Mouse (Mus musculus): ENCODE results near the gene Sp1. TPM values are rescaled to one million over a fixed set of nuclear protein-coding genes. Genes with fewer than 3 reads are reported as not detected.

Sp1 gene
- polyA plus RNA-seq, 1 experiment from 2014 or later, result 4.1 TPM

- Histone ChIP-seq H3K4me2 (no peak overlapping the region), H3K4me1 (no peaks in the 10 kb centered on the region), H3K9me3 (no peaks in the 10 kb centered on the region), H3K27ac (no peak overlapping the region), H3K27me3 (replicated peaks) (no peaks in the 10 kb centered on the region), H3K4me3 (no peak overlapping the region), H3K36me3 (replicated peaks) (peaks cover 8% of the 10 kb centered on the region), H3K9ac (no peak overlapping the region)
- WGBS, result 74% methylated on average over 1 of the region's 1 CpGs
- ATAC-seq (replicated peaks), result no peak
Observed at GRCm38 (mm10) chr15:102420986-102421385, 15.0 kb downstream of the Sp1 start.

- H3K9me3 ChIP-seq, result no peaks in the 10 kb centered on the region
- H3K4me2 ChIP-seq, result no peak overlapping the region
- no peak overlapping the region for H3K4me3 ChIP-seq
- ATAC-seq (replicated peaks), result no peak
- no peaks in the 10 kb centered on the region for H3K27me3 ChIP-seq (replicated peaks)
- peaks cover 13% of the 10 kb centered on the region for H3K36me3 ChIP-seq (replicated peaks)
- H3K4me1 ChIP-seq, result no peaks in the 10 kb centered on the region
- H3K27ac ChIP-seq, result no peak overlapping the region
- H3K9ac ChIP-seq, result no peak overlapping the region
- 62% methylated on average over 3 of the region's 3 CpGs for WGBS
Observed at GRCm38 (mm10) chr15:102421437-102421836, 15.5 kb downstream of the Sp1 start.

- Histone ChIP-seq H3K9ac (no peak overlapping the region), H3K4me3 (no peak overlapping the region), H3K9me3 (no peaks in the 10 kb centered on the region), H3K4me2 (no peak overlapping the region), H3K27me3 (replicated peaks) (no peaks in the 10 kb centered on the region), H3K4me1 (no peaks in the 10 kb centered on the region), H3K36me3 (replicated peaks) (peaks cover 19% of the 10 kb centered on the region), H3K27ac (no peak overlapping the region)
- WGBS, result 91% methylated on average over 2 of the region's 2 CpGs
- no peak for ATAC-seq (replicated peaks)
Observed at GRCm38 (mm10) chr15:102423602-102424240, 17.8 kb downstream of the Sp1 start.

GRCm38 (mm10) chr15:102424657-102425056 lies 18.7 kb downstream of the Sp1 start:
- no peak for ATAC-seq (replicated peaks)
- Histone ChIP-seq H3K4me3 (no peak overlapping the region), H3K36me3 (replicated peaks) (peaks cover 19% of the 10 kb centered on the region), H3K27ac (no peak overlapping the region), H3K27me3 (replicated peaks) (no peaks in the 10 kb centered on the region), H3K4me2 (no peak overlapping the region), H3K4me1 (no peaks in the 10 kb centered on the region), H3K9ac (no peak overlapping the region), H3K9me3 (no peaks in the 10 kb centered on the region)
- WGBS, result 82% methylated on average over 2 of the region's 2 CpGs

- H3K4me1 ChIP-seq, result no peaks in the 10 kb centered on the region
- H3K27ac ChIP-seq, result no peak overlapping the region
- H3K36me3 ChIP-seq (replicated peaks), result peaks cover 33% of the 10 kb centered on the region
- H3K9me3 ChIP-seq, result no peaks in the 10 kb centered on the region
- no peak overlapping the region for H3K4me3 ChIP-seq
- no peak overlapping the region for H3K4me2 ChIP-seq
- no peaks in the 10 kb centered on the region for H3K27me3 ChIP-seq (replicated peaks)
- 95% methylated on average over 1 of the region's 1 CpGs for WGBS
- H3K9ac ChIP-seq, result no peak overlapping the region
- no peak for ATAC-seq (replicated peaks)
Observed at GRCm38 (mm10) chr15:102426963-102427362, 21.0 kb downstream of the Sp1 start.

GRCm38 (mm10) chr15:102432046-102432445 lies 26.1 kb downstream of the Sp1 start:
- Histone ChIP-seq H3K9ac (no peak overlapping the region), H3K36me3 (replicated peaks) (peaks cover 31% of the 10 kb centered on the region), H3K4me1 (no peaks in the 10 kb centered on the region), H3K27ac (no peak overlapping the region), H3K9me3 (no peaks in the 10 kb centered on the region), H3K4me3 (no peak overlapping the region), H3K27me3 (replicated peaks) (no peaks in the 10 kb centered on the region), H3K4me2 (no peak overlapping the region)
- 91% methylated on average over 1 of the region's 1 CpGs for whole genome bisulfite sequencing
- no peak for ATAC-seq (replicated peaks)

GRCm38 (mm10) chr15:102433173-102433572 lies 27.2 kb downstream of the Sp1 start:
- Histone ChIP-seq H3K27me3 (replicated peaks) (no peaks in the 10 kb centered on the region), H3K36me3 (replicated peaks) (peaks cover 28% of the 10 kb centered on the region)

GRCm38 (mm10) chr15:102442490-102442889 lies 36.5 kb downstream of the Sp1 start:
- no peak; the same call in 1 of the 2 replicates for ATAC-seq (replicated peaks)
- H3K27ac ChIP-seq, result no peak overlapping the region
- 47% methylated on average over 2 of the region's 2 CpGs for WGBS
- no peaks in the 10 kb centered on the region for H3K36me3 ChIP-seq (replicated peaks)
- H3K27me3 ChIP-seq (replicated peaks), result no peaks in the 10 kb centered on the region
- no peak overlapping the region for H3K9ac ChIP-seq
- no peaks in the 10 kb centered on the region for H3K9me3 ChIP-seq
- H3K4me3 ChIP-seq, result no peak overlapping the region
- no peak overlapping the region for H3K4me2 ChIP-seq
- no peaks in the 10 kb centered on the region for H3K4me1 ChIP-seq

More at GRCm38 (mm10) chr15:102433173-102433572, 27.2 kb downstream of the Sp1 start:
- ATAC-seq (replicated peaks), result no peak
- Histone ChIP-seq H3K9me3 (no peaks in the 10 kb centered on the region), H3K4me2 (no peak overlapping the region), H3K4me1 (no peaks in the 10 kb centered on the region), H3K4me3 (no peak overlapping the region), H3K27ac (no peak overlapping the region), H3K9ac (no peak overlapping the region)
- 95% methylated on average over 4 of the region's 4 CpGs for WGBS

GRCm38 (mm10) chr15:102445146-102445545 lies 39.2 kb downstream of the Sp1 start, which contains the start of gene Amhr2:
Amhr2 (plus strand) TSS chr15:102445367.
- Histone ChIP-seq H3K4me2 (no peak within 1 kb of the TSS), H3K27ac (no peak within 1 kb of the TSS), H3K4me1 (no peaks in the 10 kb centered on the region), H3K9ac (no peak within 1 kb of the TSS), H3K4me3 (no peak within 1 kb of the TSS), H3K36me3 (replicated peaks) (no peaks in the 10 kb centered on the region), H3K27me3 (replicated peaks) (no peaks in the 10 kb centered on the region), H3K9me3 (no peaks in the 10 kb centered on the region)
- WGBS, result 72% methylated on average over 8 of the region's 8 CpGs
- no peak for ATAC-seq (replicated peaks)

GRCm38 (mm10) chr15:102446448-102446847 lies 40.5 kb downstream of the Sp1 start:
- H3K4me1 ChIP-seq, result no peaks in the 10 kb centered on the region

GRCm38 (mm10) chr15:102449366-102449765 lies 43.4 kb downstream of the Sp1 start:
- H3K4me3 ChIP-seq, result no peak overlapping the region
- no peaks in the 10 kb centered on the region for H3K36me3 ChIP-seq (replicated peaks)
- ATAC-seq (replicated peaks), result no peak
- H3K9me3 ChIP-seq, result no peaks in the 10 kb centered on the region
- no peak overlapping the region for H3K27ac ChIP-seq
- H3K9ac ChIP-seq, result no peak overlapping the region
- no peaks in the 10 kb centered on the region for H3K27me3 ChIP-seq (replicated peaks)
- H3K4me2 ChIP-seq, result no peak overlapping the region
- 77% methylated on average over 8 of the region's 8 CpGs for WGBS
- H3K4me1 ChIP-seq, result no peaks in the 10 kb centered on the region

More at GRCm38 (mm10) chr15:102446448-102446847, 40.5 kb downstream of the Sp1 start:
- Histone ChIP-seq H3K9me3 (no peaks in the 10 kb centered on the region), H3K9ac (no peak overlapping the region), H3K4me3 (no peak overlapping the region), H3K4me2 (no peak overlapping the region), H3K27ac (no peak overlapping the region), H3K36me3 (replicated peaks) (no peaks in the 10 kb centered on the region), H3K27me3 (replicated peaks) (no peaks in the 10 kb centered on the region)
- no peak for ATAC-seq (replicated peaks)
- WGBS, result 59% methylated on average over 5 of the region's 6 CpGs

GRCm38 (mm10) chr15:102450928-102451327 lies 45.0 kb downstream of the Sp1 start:
- Histone ChIP-seq H3K4me2 (no peak overlapping the region), H3K27ac (no peak overlapping the region), H3K36me3 (replicated peaks) (no peaks in the 10 kb centered on the region), H3K4me3 (no peak overlapping the region), H3K4me1 (no peaks in the 10 kb centered on the region), H3K9ac (no peak overlapping the region), H3K9me3 (no peaks in the 10 kb centered on the region), H3K27me3 (replicated peaks) (no peaks in the 10 kb centered on the region)
- WGBS, result 25% methylated on average over 7 of the region's 7 CpGs
- ATAC-seq (replicated peaks), result no peak

GRCm38 (mm10) chr15:102451666-102452430 lies 45.9 kb downstream of the Sp1 start:
- Histone ChIP-seq H3K4me3 (no peak overlapping the region), H3K4me1 (no peaks in the 10 kb centered on the region), H3K9me3 (no peaks in the 10 kb centered on the region), H3K27me3 (replicated peaks) (no peaks in the 10 kb centered on the region), H3K4me2 (no peak overlapping the region), H3K36me3 (replicated peaks) (no peaks in the 10 kb centered on the region), H3K9ac (no peak overlapping the region), H3K27ac (no peak overlapping the region)
- ATAC-seq (replicated peaks), result no peak
- 84% methylated on average over 26 of the region's 26 CpGs for WGBS

Data from midbrain, embryonic 15.5 days (tissue).